Mouse (Mus musculus) limb, embryonic 11.5 days (tissue): ENCODE measurements at regions not wholly inside any gene's neighbourhood (a gene's known extent, or its start where the extent isn't known, plus 50 kb on each side); places are given as distances from the start of the nearest gene placed in this dataset.

Experiments
- ATAC-seq: fragments of 200-750 bp; cut with Nextera tagmentation; 2 replicates; pipeline ENCODE4 v1.8.0; 2017; ENCODE audit warnings: low read depth; ENCODE audit not compliant: insufficient number of reproducible peaks, low FRiP score, low TSS enrichment
- DNase-seq: peaks from one replicate; pipeline ENCODE4 v3.0.0-alpha.2; 2015; ENCODE audit warnings: low spot score
- H3K27ac ChIP-seq: fragments of 300-500 bp; sonication (generic); replicated peaks from 2 replicates; pipeline ENCODE4 v1.5.1; 2014; ENCODE audit warnings: low read depth, mild to moderate bottlenecking, low read length
- H3K27me3 ChIP-seq: fragments of 300-500 bp; sonication (generic); 2 replicates; pipeline ENCODE4 v1.6.1; 2014; ENCODE audit warnings: mild to moderate bottlenecking, low read length, mixed read lengths; ENCODE audit not compliant: control insufficient read depth, insufficient read depth
- H3K36me3 ChIP-seq: fragments of 300-500 bp; sonication (generic); 2 replicates; pipeline ENCODE4 v1.6.1; 2014; ENCODE audit warnings: mild to moderate bottlenecking, low read length, moderate library complexity, mixed read lengths; ENCODE audit not compliant: control insufficient read depth, insufficient read depth
- H3K4me1 ChIP-seq: fragments of 300-500 bp; sonication (generic); 2 replicates; pipeline ENCODE4 v1.6.1; 2014; ENCODE audit warnings: low read length, mixed read lengths; ENCODE audit not compliant: control insufficient read depth, insufficient read depth
- H3K4me2 ChIP-seq: fragments of 300-500 bp; sonication (generic); 2 replicates; pipeline ENCODE4 v1.6.1; 2014; ENCODE audit warnings: low read depth, mild to moderate bottlenecking, moderate library complexity; ENCODE audit not compliant: severe bottlenecking
- H3K4me3 ChIP-seq: fragments of 300-500 bp; sonication (generic); 2 replicates; pipeline ENCODE4 v1.5.1; 2014; ENCODE audit warnings: low read depth, low read length
- H3K9ac ChIP-seq: fragments of 300-500 bp; sonication (generic); 2 replicates; pipeline ENCODE4 v1.6.1; 2014; ENCODE audit warnings: mild to moderate bottlenecking, low read length
- H3K9me3 ChIP-seq: fragments of 300-500 bp; sonication (generic); 2 replicates; pipeline ENCODE4 v1.6.1; 2016; ENCODE audit warnings: low read length; ENCODE audit not compliant: control insufficient read depth
- WGBS: fragments of 180-500 bp; shearing (Covaris S2); extraction: QIAGEN DNeasy Blood & Tissue Kit; methylation state at CpG from one replicate; pipeline ENCODE4 v1.1.7; 2014; 5-methylcytosine and 5-hydroxymethylcytosine counted together

GRCm38 (mm10) chr9:33000691-33001164 lies 364.7 kb downstream of the Ets1 start:
- Histone ChIP-seq H3K36me3 (no peaks in the 10 kb centered on the region), H3K9ac (no peak overlapping the region), H3K27me3 (no peaks in the 10 kb centered on the region), H3K4me1 (peaks cover 7% of the 10 kb centered on the region; the same call in 1 of the 2 replicates), H3K4me3 (no peak overlapping the region), H3K4me2 (no peak overlapping the region; the same call in 1 of the 2 replicates), H3K9me3 (peaks cover 3% of the 10 kb centered on the region; the same call in 1 of the 2 replicates), H3K27ac (peak overlapping the region; percentile 67)
- DNase-seq (peak; percentile 66), ATAC-seq (peak; percentile 67; the same call in 1 of the 2 replicates)
- 13% methylated on average over 7 of the region's 7 CpGs for WGBS

- WGBS: 26% methylated on average over 9 of the region's 9 CpGs
- Histone ChIP-seq H3K27me3 (no peaks in the 10 kb centered on the region), H3K9ac (no peak overlapping the region), H3K36me3 (no peaks in the 10 kb centered on the region), H3K9me3 (peaks cover 3% of the 10 kb centered on the region; the same call in 1 of the 2 replicates), H3K4me2 (no peak overlapping the region; the same call in 1 of the 2 replicates), H3K4me1 (peaks cover 7% of the 10 kb centered on the region; the same call in 1 of the 2 replicates), H3K4me3 (no peak overlapping the region), H3K27ac (peak overlapping the region; percentile 67)
- peak; percentile 24 for DNase-seq
- no peak for ATAC-seq
These were observed 365.3 kb downstream of the Ets1 start for GRCm38 (mm10) chr9:33001165-33001949.

DNA sequence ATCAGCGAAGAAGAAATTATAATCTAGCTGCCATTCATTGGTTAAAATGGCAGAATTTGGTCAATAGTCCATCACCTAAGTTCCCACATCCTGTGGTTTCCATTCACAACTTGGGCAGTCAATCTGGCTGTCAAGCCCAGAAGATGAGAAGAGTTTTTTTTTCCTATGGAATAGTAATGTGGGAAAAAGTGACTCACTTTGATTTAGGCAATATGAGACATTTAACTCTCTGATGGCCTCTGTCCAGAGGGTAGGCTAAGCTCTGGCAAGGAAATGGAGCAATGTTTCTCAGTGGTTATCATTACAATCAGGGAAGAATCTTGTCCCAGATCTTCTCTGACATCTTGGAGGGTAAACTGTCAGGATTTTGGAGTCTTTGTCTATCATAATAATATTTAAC lies 367.9 kb downstream of the Ets1 start:
- Histone ChIP-seq H3K9ac (no peak overlapping the region), H3K4me3 (no peak overlapping the region), H3K27ac (no peak overlapping the region), H3K4me2 (no peak overlapping the region), H3K9me3 (no peaks in the 10 kb centered on the region), H3K36me3 (no peaks in the 10 kb centered on the region), H3K27me3 (no peaks in the 10 kb centered on the region), H3K4me1 (peaks cover 7% of the 10 kb centered on the region; the same call in 1 of the 2 replicates)
- no peak for ATAC-seq
- no peak for DNase-seq
- WGBS: 85% methylated on average over 1 of the region's 1 CpGs

DNA sequence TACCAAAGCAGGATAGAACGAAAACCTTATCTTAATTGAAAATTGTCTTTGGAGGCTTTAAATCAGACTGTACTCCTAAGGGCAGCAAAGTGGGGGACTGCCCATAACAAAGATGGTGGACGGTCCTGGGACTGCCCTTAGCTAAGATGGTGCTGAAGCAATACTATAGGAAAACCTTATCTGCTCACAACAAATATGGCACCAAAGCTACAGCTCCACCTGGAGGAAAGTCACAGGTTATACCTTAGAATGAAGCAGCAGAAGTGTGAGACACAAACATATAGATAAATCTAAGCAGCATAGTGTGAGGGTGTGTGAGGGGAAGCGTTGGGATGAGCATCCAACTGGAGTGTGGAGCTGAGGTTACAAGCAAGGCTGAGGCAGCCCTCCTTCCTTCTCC lies 368.5 kb downstream of the Ets1 start:
- Histone ChIP-seq H3K9ac (no peak overlapping the region), H3K27me3 (no peaks in the 10 kb centered on the region), H3K36me3 (no peaks in the 10 kb centered on the region), H3K4me3 (no peak overlapping the region), H3K4me1 (peaks cover 7% of the 10 kb centered on the region; the same call in 1 of the 2 replicates), H3K9me3 (no peaks in the 10 kb centered on the region), H3K27ac (no peak overlapping the region), H3K4me2 (no peak overlapping the region)
- WGBS: 93% methylated on average over 3 of the region's 3 CpGs
- DNase-seq: no peak
- ATAC-seq: no peak

DNA sequence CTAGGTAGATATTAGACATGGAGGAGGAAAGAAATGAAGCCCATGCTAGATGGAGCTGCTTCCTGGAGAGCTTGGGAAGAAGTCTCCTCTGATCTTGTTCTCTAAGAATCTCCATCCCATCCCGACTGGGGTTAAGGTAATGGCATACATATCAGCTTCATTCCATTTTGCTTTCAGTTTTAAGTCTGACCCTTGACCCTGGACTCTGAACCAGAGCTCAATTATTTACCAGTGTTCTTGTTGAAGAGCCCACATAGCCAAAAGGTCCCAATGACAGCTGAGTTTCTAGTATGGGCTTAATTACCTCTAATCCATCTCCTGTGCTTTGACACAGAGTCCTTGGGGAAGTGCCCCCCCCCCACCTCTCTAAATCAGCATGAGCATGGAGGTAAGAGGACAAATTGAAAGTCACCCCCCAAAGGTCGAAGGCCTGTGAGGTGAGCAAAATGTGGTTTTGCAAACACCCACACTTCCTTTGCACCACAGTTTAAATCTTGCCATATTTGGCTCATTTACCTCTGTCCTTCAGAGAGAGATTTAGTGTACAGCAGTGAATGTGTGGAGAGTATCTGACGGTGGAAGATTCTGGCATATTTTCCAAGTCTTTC lies 371.5 kb downstream of the Ets1 start:
- DNase-seq (no peak), ATAC-seq (no peak)
- H3K27me3 ChIP-seq: no peaks in the 10 kb centered on the region
- no peak overlapping the region for H3K4me2 ChIP-seq
- H3K4me1 ChIP-seq: no peaks in the 10 kb centered on the region
- no peak overlapping the region for H3K27ac ChIP-seq
- H3K36me3 ChIP-seq: no peaks in the 10 kb centered on the region
- no peaks in the 10 kb centered on the region for H3K9me3 ChIP-seq
- no peak overlapping the region for H3K9ac ChIP-seq
- no peak overlapping the region for H3K4me3 ChIP-seq
- WGBS: 51% methylated on average over 3 of the region's 3 CpGs

GRCm38 (mm10) chr9:33011241-33011640 lies 375.2 kb downstream of the Ets1 start:
- no peaks in the 10 kb centered on the region for H3K9me3 ChIP-seq
- no peaks in the 10 kb centered on the region for H3K27me3 ChIP-seq
- H3K4me3 ChIP-seq: no peak overlapping the region
- DNase-seq: no peak
- no peak overlapping the region for H3K4me2 ChIP-seq
- H3K9ac ChIP-seq: no peak overlapping the region
- no peak overlapping the region for H3K27ac ChIP-seq
- H3K4me1 ChIP-seq: no peaks in the 10 kb centered on the region
- no peak for ATAC-seq
- H3K36me3 ChIP-seq: no peaks in the 10 kb centered on the region

- WGBS: 81% methylated on average over 3 of the region's 3 CpGs
- no peak overlapping the region for H3K4me3 ChIP-seq
- H3K36me3 ChIP-seq: no peaks in the 10 kb centered on the region
- no peaks in the 10 kb centered on the region for H3K9me3 ChIP-seq
- DNase-seq (no peak), ATAC-seq (no peak)
- no peak overlapping the region for H3K4me2 ChIP-seq
- H3K9ac ChIP-seq: no peak overlapping the region
- no peak overlapping the region for H3K27ac ChIP-seq
- no peaks in the 10 kb centered on the region for H3K4me1 ChIP-seq
- H3K27me3 ChIP-seq: no peaks in the 10 kb centered on the region
These were observed 399.4 kb downstream of the Ets1 start for GRCm38 (mm10) chr9:33035401-33035800.

GRCm38 (mm10) chr9:33039221-33039790 lies 403.3 kb downstream of the Ets1 start:
- Histone ChIP-seq H3K9ac (no peak overlapping the region), H3K27me3 (no peaks in the 10 kb centered on the region), H3K4me1 (no peaks in the 10 kb centered on the region), H3K4me3 (no peak overlapping the region), H3K36me3 (no peaks in the 10 kb centered on the region), H3K4me2 (no peak overlapping the region), H3K9me3 (no peaks in the 10 kb centered on the region), H3K27ac (no peak overlapping the region)
- DNase-seq (no peak), ATAC-seq (no peak)
- WGBS: 73% methylated on average over 4 of the region's 4 CpGs
